Mouse (Mus musculus): Measurements from ENCODE around the gene Abca7. TPM values are rescaled to one million over a fixed set of nuclear protein-coding genes. Genes with fewer than 3 reads are reported as not detected.

Gene Abca7
- polyA plus RNA-seq, 1 experiment from 2014 or later: 5.6 TPM

DNA sequence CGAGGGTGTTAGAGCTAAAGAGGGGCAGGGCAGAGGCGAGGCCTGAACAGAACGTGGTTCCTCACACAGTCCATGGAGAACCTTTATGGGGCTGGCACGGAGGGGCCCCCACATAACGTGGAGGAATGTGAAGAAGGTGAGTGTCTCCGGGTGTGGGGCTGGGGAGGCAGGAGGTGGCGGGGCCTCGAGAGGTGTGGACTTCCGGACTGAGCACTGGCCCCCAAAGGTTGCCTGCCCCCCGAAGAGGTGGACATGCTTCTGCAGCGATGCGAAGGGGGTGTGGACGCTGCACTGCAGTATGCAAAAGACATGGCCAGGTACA is 25.0 kb downstream of the Abca7 start:
- Histone ChIP-seq H3K27ac (ENCODE audit: low read length) (no peak overlapping the region), H3K4me1 (replicated peaks; ENCODE audit: control insufficient read depth, insufficient read depth, low read length) (peaks cover 25% of the 10 kb centered on the region), H3K9me3 (ENCODE audit: control insufficient read depth, low read length) (no peaks in the 10 kb centered on the region), H3K9ac (ENCODE audit: low read length) (no peak overlapping the region), H3K4me3 (ENCODE audit: low read length) (no peak overlapping the region), H3K4me2 (ENCODE audit: low read depth, low read length) (no peak overlapping the region), H3K36me3 (ENCODE audit: control insufficient read depth, insufficient read depth, low read length) (no peaks in the 10 kb centered on the region), H3K27me3 (ENCODE audit: control insufficient read depth, insufficient read depth, low read depth, low read length) (no peaks in the 10 kb centered on the region)
- WGBS: 83% methylated on average over 13 of the region's 13 CpGs
- no peak for ATAC-seq (ENCODE audit: low read depth)

DNA sequence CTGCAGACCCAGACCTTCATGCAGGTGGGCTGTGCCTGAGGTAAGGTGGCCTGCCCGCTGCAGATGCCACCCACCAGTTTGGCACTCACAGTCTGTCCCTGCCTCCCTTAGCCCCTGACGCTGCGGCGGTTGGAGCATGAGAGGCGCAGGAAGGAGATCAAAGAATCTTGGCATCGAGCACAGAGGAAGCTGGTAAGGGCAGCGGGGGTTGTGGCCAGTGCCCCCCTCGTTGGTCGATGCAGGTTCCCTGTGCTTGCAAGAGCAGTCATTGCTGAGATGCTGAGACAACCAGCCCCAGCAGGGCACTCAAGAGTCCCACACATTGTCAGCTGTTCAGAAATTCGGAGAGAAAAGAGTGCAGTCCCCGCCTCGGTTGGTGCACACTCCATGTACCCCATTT is 25.9 kb downstream of the Abca7 start:
- no peak overlapping the region for H3K4me2 ChIP-seq (ENCODE audit: low read depth, low read length)
- no peaks in the 10 kb centered on the region for H3K27me3 ChIP-seq (ENCODE audit: control insufficient read depth, insufficient read depth, low read depth, low read length)
- H3K27ac ChIP-seq (ENCODE audit: low read length): no peak overlapping the region
- H3K9ac ChIP-seq (ENCODE audit: low read length): no peak overlapping the region
- no peak overlapping the region for H3K4me3 ChIP-seq (ENCODE audit: low read length)
- H3K36me3 ChIP-seq (ENCODE audit: control insufficient read depth, insufficient read depth, low read length): no peaks in the 10 kb centered on the region
- ATAC-seq (ENCODE audit: low read depth): no peak
- H3K9me3 ChIP-seq (ENCODE audit: control insufficient read depth, low read length): no peaks in the 10 kb centered on the region
- peaks cover 20% of the 10 kb centered on the region for H3K4me1 ChIP-seq (replicated peaks; ENCODE audit: control insufficient read depth, insufficient read depth, low read length)
- WGBS: 88% methylated on average over 12 of the region's 12 CpGs

DNA sequence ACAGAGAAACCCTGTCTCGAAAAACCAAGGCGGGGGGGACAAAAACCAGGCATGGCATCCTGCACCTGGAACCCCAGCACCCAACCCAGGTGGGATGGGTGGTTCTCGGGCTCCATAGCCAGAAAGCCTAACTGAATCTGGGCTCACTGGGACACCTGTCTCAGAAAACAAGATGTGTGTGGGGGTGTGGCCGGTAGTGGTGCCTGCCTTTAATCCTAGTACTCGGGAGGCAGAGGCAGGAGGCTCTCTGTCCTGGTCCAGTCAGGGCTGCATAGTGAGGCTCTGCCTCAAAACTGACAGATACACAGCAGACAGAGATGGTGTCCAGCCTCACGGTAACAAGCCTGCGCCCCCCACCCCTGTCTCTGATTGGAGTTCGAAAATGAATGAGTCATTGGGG is 26.5 kb downstream of the Abca7 start:
- Histone ChIP-seq H3K4me3 (ENCODE audit: low read length) (no peak overlapping the region), H3K9ac (ENCODE audit: low read length) (no peak overlapping the region), H3K36me3 (ENCODE audit: control insufficient read depth, insufficient read depth, low read length) (no peaks in the 10 kb centered on the region), H3K27me3 (ENCODE audit: control insufficient read depth, insufficient read depth, low read depth, low read length) (no peaks in the 10 kb centered on the region), H3K27ac (ENCODE audit: low read length) (no peak overlapping the region), H3K4me1 (replicated peaks; ENCODE audit: control insufficient read depth, insufficient read depth, low read length) (peaks cover 20% of the 10 kb centered on the region), H3K4me2 (ENCODE audit: low read depth, low read length) (no peak overlapping the region), H3K9me3 (ENCODE audit: control insufficient read depth, low read length) (no peaks in the 10 kb centered on the region)
- no peak for ATAC-seq (ENCODE audit: low read depth)
- 95% methylated on average over 8 of the region's 8 CpGs for WGBS

GRCm38 (mm10) chr10:80023758-80024157 is 27.5 kb downstream of the Abca7 start:
- Histone ChIP-seq H3K27me3 (ENCODE audit: control insufficient read depth, insufficient read depth, low read depth, low read length) (no peaks in the 10 kb centered on the region), H3K4me1 (replicated peaks; ENCODE audit: control insufficient read depth, insufficient read depth, low read length) (peaks cover 17% of the 10 kb centered on the region), H3K4me3 (ENCODE audit: low read length) (no peak overlapping the region), H3K36me3 (ENCODE audit: control insufficient read depth, insufficient read depth, low read length) (no peaks in the 10 kb centered on the region), H3K9me3 (ENCODE audit: control insufficient read depth, low read length) (no peaks in the 10 kb centered on the region), H3K4me2 (ENCODE audit: low read depth, low read length) (no peak overlapping the region), H3K27ac (ENCODE audit: low read length) (no peak overlapping the region), H3K9ac (ENCODE audit: low read length) (no peak overlapping the region)
- WGBS: 63% methylated on average over 5 of the region's 5 CpGs
- no peak for ATAC-seq (ENCODE audit: low read depth)

DNA sequence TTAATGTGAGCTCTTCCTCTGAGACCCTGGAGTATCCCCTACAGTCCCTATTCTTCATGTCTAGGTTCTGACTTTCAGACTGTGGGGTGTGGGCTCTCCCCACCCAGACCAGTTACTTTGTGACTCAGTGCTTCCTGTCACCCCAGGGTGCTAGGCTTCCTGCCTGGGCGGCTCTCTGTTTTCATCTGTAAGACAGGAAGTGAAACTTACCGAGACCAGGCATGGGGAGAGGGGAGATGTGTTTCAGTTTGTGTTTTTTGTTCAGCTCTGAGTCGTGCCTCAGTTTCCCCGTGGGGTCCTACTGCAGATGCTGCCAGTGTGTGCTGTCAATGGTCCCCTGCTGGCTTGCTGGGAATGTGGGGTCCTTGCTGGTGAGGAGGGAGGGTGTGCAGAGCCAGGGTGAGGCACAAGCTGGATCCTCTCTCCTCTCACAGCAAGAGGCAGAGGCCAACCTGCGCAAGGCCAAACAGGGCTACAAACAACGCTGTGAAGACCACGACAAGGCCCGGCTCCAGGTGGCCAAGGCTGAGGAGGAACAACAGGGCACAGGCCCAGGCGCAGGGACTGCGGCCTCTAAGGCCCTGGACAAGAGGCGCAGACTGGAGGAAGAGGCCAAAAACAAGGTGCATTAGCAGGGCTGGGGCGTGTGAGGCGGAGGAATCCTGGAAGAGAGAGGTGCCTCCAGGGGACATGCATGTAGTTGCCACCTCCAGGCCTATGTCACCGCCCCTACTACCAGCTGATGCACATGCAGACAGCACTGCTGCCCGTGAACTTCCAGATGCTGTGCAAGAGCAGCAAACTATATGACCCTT is 28.1 kb downstream of the Abca7 start:
- Histone ChIP-seq H3K4me3 (ENCODE audit: low read length) (no peak overlapping the region), H3K9me3 (ENCODE audit: control insufficient read depth, low read length) (no peaks in the 10 kb centered on the region), H3K27ac (ENCODE audit: low read length) (no peak overlapping the region), H3K9ac (ENCODE audit: low read length) (no peak overlapping the region), H3K4me1 (replicated peaks; ENCODE audit: control insufficient read depth, insufficient read depth, low read length) (peaks cover 11% of the 10 kb centered on the region), H3K27me3 (ENCODE audit: control insufficient read depth, insufficient read depth, low read depth, low read length) (no peaks in the 10 kb centered on the region), H3K36me3 (ENCODE audit: control insufficient read depth, insufficient read depth, low read length) (no peaks in the 10 kb centered on the region), H3K4me2 (ENCODE audit: low read depth, low read length) (no peak overlapping the region)
- no peak for ATAC-seq (ENCODE audit: low read depth)
- WGBS: 70% methylated on average over 15 of the region's 15 CpGs

- Histone ChIP-seq H3K9ac (ENCODE audit: low read length) (no peak overlapping the region), H3K27ac (ENCODE audit: low read length) (no peak overlapping the region), H3K36me3 (ENCODE audit: control insufficient read depth, insufficient read depth, low read length) (0 out of 2 replicates have a peak, but pooled peaks cover under 1% of the 10 kb centered on the region), H3K9me3 (ENCODE audit: control insufficient read depth, low read length) (no peaks in the 10 kb centered on the region), H3K4me3 (ENCODE audit: low read length) (no peak overlapping the region), H3K4me2 (ENCODE audit: low read depth, low read length) (no peak overlapping the region), H3K4me1 (replicated peaks; ENCODE audit: control insufficient read depth, insufficient read depth, low read length) (peaks cover 10% of the 10 kb centered on the region; the same call in 1 of the 2 replicates), H3K27me3 (ENCODE audit: control insufficient read depth, insufficient read depth, low read depth, low read length) (no peaks in the 10 kb centered on the region)
- no peak for ATAC-seq (ENCODE audit: low read depth)
- 60% methylated on average over 4 of the region's 4 CpGs for WGBS
These were observed 28.7 kb downstream of the Abca7 start for GRCm38 (mm10) chr10:80025044-80025347.

- Histone ChIP-seq H3K27ac (ENCODE audit: low read length) (no peak overlapping the region), H3K4me3 (ENCODE audit: low read length) (no peak overlapping the region), H3K4me2 (ENCODE audit: low read depth, low read length) (no peak overlapping the region), H3K9ac (ENCODE audit: low read length) (no peak overlapping the region), H3K4me1 (replicated peaks; ENCODE audit: control insufficient read depth, insufficient read depth, low read length) (peaks cover 9% of the 10 kb centered on the region; the same call in 1 of the 2 replicates), H3K9me3 (ENCODE audit: control insufficient read depth, low read length) (no peaks in the 10 kb centered on the region), H3K36me3 (ENCODE audit: control insufficient read depth, insufficient read depth, low read length) (0 out of 2 replicates have a peak, but pooled peaks cover 2% of the 10 kb centered on the region), H3K27me3 (ENCODE audit: control insufficient read depth, insufficient read depth, low read depth, low read length) (no peaks in the 10 kb centered on the region)
- 75% methylated on average over 10 of the region's 10 CpGs for WGBS
- no peak for ATAC-seq (ENCODE audit: low read depth)
These were observed 29.2 kb downstream of the Abca7 start for GRCm38 (mm10) chr10:80025463-80025862.

- H3K9ac ChIP-seq (ENCODE audit: low read length): no peak overlapping the region
These were observed 29.6 kb downstream of the Abca7 start for GRCm38 (mm10) chr10:80025889-80026288.

DNA sequence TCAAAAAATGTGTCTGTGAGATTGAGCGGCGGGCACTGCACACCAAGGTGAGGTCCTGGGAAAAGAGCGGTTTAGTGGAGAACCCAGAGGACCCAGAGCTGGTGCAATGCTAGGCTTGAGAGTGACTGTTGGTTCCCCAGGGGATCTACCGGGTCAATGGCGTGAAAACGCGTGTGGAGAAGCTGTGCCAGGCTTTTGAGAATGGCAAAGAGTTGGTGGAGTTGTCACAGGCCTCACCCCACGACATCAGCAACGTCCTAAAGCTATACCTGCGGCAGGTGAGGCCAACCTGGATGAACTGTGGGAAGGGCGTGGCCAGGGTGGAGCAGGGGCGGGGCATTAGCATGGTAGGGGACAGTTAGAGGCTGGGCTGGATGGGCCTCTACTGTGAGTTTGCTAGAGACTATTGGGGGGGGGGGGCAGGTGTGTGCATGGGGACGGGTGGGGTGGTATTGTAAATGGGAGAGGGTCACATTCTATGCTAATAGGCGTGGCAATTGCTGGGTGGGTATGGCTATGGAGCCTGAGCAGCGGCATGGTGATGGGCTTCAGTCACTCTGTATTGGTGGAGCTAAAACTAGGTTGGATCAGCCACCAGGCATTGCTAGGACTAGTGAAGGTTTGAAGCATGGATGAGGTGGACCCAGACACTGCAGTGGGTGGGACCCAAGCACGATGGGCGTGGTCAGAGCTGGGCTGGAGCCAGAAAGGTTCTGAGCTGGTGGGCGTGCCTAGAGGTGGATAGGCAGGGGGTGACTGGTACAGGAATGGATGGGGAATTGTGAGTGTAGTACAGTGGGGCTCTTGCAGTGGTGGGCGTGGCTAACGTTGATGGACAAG is 31.6 kb downstream of the Abca7 start:
- H3K4me3 ChIP-seq (ENCODE audit: low read length): no peak overlapping the region
- ATAC-seq (ENCODE audit: low read depth): peak; percentile 8; the same call in 1 of the 2 replicates

More at GRCm38 (mm10) chr10:80025889-80026288, 29.6 kb downstream of the Abca7 start:
- H3K4me1 ChIP-seq (replicated peaks; ENCODE audit: control insufficient read depth, insufficient read depth, low read length): peaks cover 6% of the 10 kb centered on the region; the same call in 1 of the 2 replicates
- 0 out of 2 replicates have a peak, but pooled peaks cover 2% of the 10 kb centered on the region for H3K36me3 ChIP-seq (ENCODE audit: control insufficient read depth, insufficient read depth, low read length)
- H3K4me3 ChIP-seq (ENCODE audit: low read length): no peak overlapping the region
- ATAC-seq (ENCODE audit: low read depth): peak; percentile 22; the same call in 1 of the 2 replicates
- no peaks in the 10 kb centered on the region for H3K9me3 ChIP-seq (ENCODE audit: control insufficient read depth, low read length)
- no peaks in the 10 kb centered on the region for H3K27me3 ChIP-seq (ENCODE audit: control insufficient read depth, insufficient read depth, low read depth, low read length)
- 63% methylated on average over 12 of the region's 12 CpGs for WGBS
- no peak overlapping the region for H3K4me2 ChIP-seq (ENCODE audit: low read depth, low read length)
- H3K27ac ChIP-seq (ENCODE audit: low read length): no peak overlapping the region

More for the DNA sequence above, 31.6 kb downstream of the Abca7 start:
- Histone ChIP-seq H3K9me3 (ENCODE audit: control insufficient read depth, low read length) (no peaks in the 10 kb centered on the region), H3K9ac (ENCODE audit: low read length) (no peak overlapping the region), H3K36me3 (ENCODE audit: control insufficient read depth, insufficient read depth, low read length) (0 out of 2 replicates have a peak, but pooled peaks cover 2% of the 10 kb centered on the region), H3K27me3 (ENCODE audit: control insufficient read depth, insufficient read depth, low read depth, low read length) (no peaks in the 10 kb centered on the region), H3K27ac (ENCODE audit: low read length) (no peak overlapping the region), H3K4me2 (ENCODE audit: low read depth, low read length) (no peak overlapping the region), H3K4me1 (replicated peaks; ENCODE audit: control insufficient read depth, insufficient read depth, low read length) (peaks cover 13% of the 10 kb centered on the region)
- WGBS: 71% methylated on average over 20 of the region's 20 CpGs
